Mouse (Mus musculus) kidney, embryonic 15.5 days (tissue): ENCODE results near the gene Vwa8. TPM values are rescaled to one million over a fixed set of nuclear protein-coding genes. Genes with fewer than 3 reads are reported as not detected.

Experiments
- ATAC-seq: fragments of 200-750 bp; cut with Nextera tagmentation; replicated peaks from 2 replicates; pipeline ENCODE4 v1.8.0; 2017; ENCODE audit warnings: moderate TSS enrichment; ENCODE audit not compliant: low FRiP score
- H3K27ac ChIP-seq: fragments of 300-500 bp; sonication (generic); 2 replicates; pipeline ENCODE4 v1.5.1; 2015; ENCODE audit warnings: mild to moderate bottlenecking, inconsistent platforms
- H3K27me3 ChIP-seq: fragments of 300-500 bp; sonication (generic); 2 replicates; pipeline ENCODE4 v1.6.1; 2015; ENCODE audit warnings: inconsistent platforms
- H3K36me3 ChIP-seq: fragments of 300-500 bp; sonication (generic); 2 replicates; pipeline ENCODE4 v1.6.1; 2015; ENCODE audit warnings: inconsistent platforms
- H3K4me1 ChIP-seq: fragments of 300-500 bp; sonication (generic); 2 replicates; pipeline ENCODE4 v1.6.1; 2015; ENCODE audit warnings: inconsistent platforms
- H3K4me2 ChIP-seq: fragments of 300-500 bp; sonication (generic); 2 replicates; pipeline ENCODE4 v1.6.1; 2015; ENCODE audit warnings: moderate library complexity, mild to moderate bottlenecking, inconsistent platforms
- H3K4me3 ChIP-seq: fragments of 300-500 bp; sonication (generic); replicated peaks from 2 replicates; pipeline ENCODE4 v1.5.1; 2015; ENCODE audit warnings: mild to moderate bottlenecking, inconsistent platforms
- H3K9ac ChIP-seq: fragments of 300-500 bp; sonication (generic); 2 replicates; pipeline ENCODE4 v1.6.1; 2015; ENCODE audit warnings: mild to moderate bottlenecking, inconsistent platforms
- H3K9me3 ChIP-seq: fragments of 300-500 bp; sonication (generic); replicated peaks from 2 replicates; pipeline ENCODE4 v1.6.1; 2016; ENCODE audit warnings: inconsistent platforms
- WGBS: fragments of 180-500 bp; shearing (Covaris S2); methylation state at CpG from one replicate; pipeline ENCODE4 v1.1.7; 2015; ENCODE audit warnings: mixed read lengths; 5-methylcytosine and 5-hydroxymethylcytosine counted together
- polyA plus RNA-seq: library from polyadenylated mRNA; unstranded; fragments of >200 nt; fragmentation: Nextera tagmentation; extraction: Ambion mirVana; gene quantifications from 2 replicates; pipeline ENCODE4 v1.2.1, GENCODE M21; 2015

Vwa8 gene
- polyA plus RNA-seq, result 13.3 and 14.6 TPM in 2 replicates

- Histone ChIP-seq H3K4me3 (peak within 1 kb of the TSS; percentile 71), H3K4me1 (peaks cover 28% of the 10 kb centered on the region), H3K27me3 (no peaks in the 10 kb centered on the region), H3K4me2 (peak within 1 kb of the TSS; percentile 74), H3K27ac (peak within 1 kb of the TSS; percentile 97), H3K9ac (peak within 1 kb of the TSS; percentile 85), H3K36me3 (no peaks in the 10 kb centered on the region), H3K9me3 (no peaks in the 10 kb centered on the region)
- peak; percentile 95 for ATAC-seq
- 2% methylated on average over 61 of the region's 61 CpGs for WGBS
Measured at GRCm38 (mm10) chr14:78848941-78849911, at the start of gene Vwa8. Vwa8 (plus strand) TSS chr14:78849052.

DNA sequence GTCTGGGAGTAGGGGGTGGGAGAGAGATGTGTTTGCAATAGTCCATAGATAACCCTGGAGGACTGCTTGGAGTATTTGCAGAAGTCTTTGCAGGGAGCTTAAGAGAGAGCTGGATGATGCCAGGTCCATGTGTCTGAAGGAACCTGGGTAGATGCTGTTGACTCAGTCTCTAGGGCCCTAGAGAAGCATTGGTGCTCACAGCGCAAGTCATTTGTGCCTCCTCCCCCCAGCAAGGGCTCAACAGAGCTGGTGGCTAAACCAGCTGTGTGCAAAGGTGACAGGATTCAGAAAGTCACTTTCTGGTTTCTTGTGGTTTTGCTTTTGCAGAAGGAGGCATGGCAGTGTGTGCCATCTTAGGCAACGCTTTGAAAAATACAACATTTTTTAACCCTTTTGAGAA is 46.5 kb upstream of the Vwa8 start:
- H3K27ac ChIP-seq, result no peak overlapping the region
- 87% methylated on average over 2 of the region's 2 CpGs for WGBS
- no peaks in the 10 kb centered on the region for H3K27me3 ChIP-seq
- H3K4me1 ChIP-seq, result peaks cover 3% of the 10 kb centered on the region; the same call in 1 of the 2 replicates
- no peaks in the 10 kb centered on the region for H3K36me3 ChIP-seq
- no peak overlapping the region for H3K4me3 ChIP-seq
- H3K9me3 ChIP-seq, result no peaks in the 10 kb centered on the region
- no peak overlapping the region for H3K9ac ChIP-seq
- H3K4me2 ChIP-seq, result no peak overlapping the region
- ATAC-seq, result no peak

GRCm38 (mm10) chr14:78803924-78804323 is 44.9 kb upstream of the Vwa8 start:
- no peak overlapping the region for H3K27ac ChIP-seq
- 71% methylated on average over 6 of the region's 6 CpGs for WGBS
- H3K27me3 ChIP-seq, result no peaks in the 10 kb centered on the region
- H3K9ac ChIP-seq, result no peak overlapping the region
- H3K4me1 ChIP-seq, result peaks cover 3% of the 10 kb centered on the region; the same call in 1 of the 2 replicates
- H3K9me3 ChIP-seq, result no peaks in the 10 kb centered on the region
- ATAC-seq, result 0 out of 2 replicates have a peak, but pooled peaks have one; percentile 55
- no peak overlapping the region for H3K4me2 ChIP-seq
- no peaks in the 10 kb centered on the region for H3K36me3 ChIP-seq
- H3K4me3 ChIP-seq, result no peak overlapping the region

DNA sequence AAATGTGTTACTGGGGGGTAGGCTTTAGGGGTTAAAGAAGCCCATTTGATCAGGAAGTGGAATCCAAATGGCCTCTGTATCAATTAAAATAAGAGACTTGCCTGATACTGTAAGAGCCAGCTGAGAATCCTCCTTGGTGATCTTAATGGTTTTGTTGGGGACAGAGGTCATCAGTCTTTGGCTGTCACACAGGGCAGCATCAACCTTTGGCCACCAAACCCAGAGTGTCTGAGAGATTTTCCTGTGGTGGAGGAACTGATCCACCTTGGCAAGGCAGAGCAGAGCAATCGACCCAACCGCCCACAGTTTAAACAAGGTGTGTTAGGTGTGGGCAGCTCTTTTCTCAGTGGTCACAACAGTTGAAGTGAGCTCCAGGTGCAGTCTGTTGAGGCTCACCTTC is 36.0 kb upstream of the Vwa8 start:
- Histone ChIP-seq H3K4me2 (no peak overlapping the region), H3K36me3 (no peaks in the 10 kb centered on the region), H3K27me3 (no peaks in the 10 kb centered on the region), H3K4me3 (no peak overlapping the region), H3K27ac (no peak overlapping the region), H3K9ac (no peak overlapping the region), H3K4me1 (no peaks in the 10 kb centered on the region), H3K9me3 (no peaks in the 10 kb centered on the region; the same call in 1 of the 2 replicates)
- WGBS, result 94% methylated on average over 2 of the region's 2 CpGs
- ATAC-seq, result no peak

- Histone ChIP-seq H3K9ac (no peak overlapping the region), H3K4me3 (no peak overlapping the region), H3K9me3 (no peaks in the 10 kb centered on the region; the same call in 1 of the 2 replicates), H3K27me3 (no peaks in the 10 kb centered on the region), H3K27ac (no peak overlapping the region), H3K4me2 (no peak overlapping the region), H3K4me1 (no peaks in the 10 kb centered on the region), H3K36me3 (no peaks in the 10 kb centered on the region)
- peak; percentile 83 for ATAC-seq
- WGBS, result 36% methylated on average over 3 of the region's 3 CpGs
Measured at GRCm38 (mm10) chr14:78816411-78816810, 32.4 kb upstream of the Vwa8 start.

GRCm38 (mm10) chr14:78817651-78818050 is 31.2 kb upstream of the Vwa8 start:
- no peaks in the 10 kb centered on the region for H3K27me3 ChIP-seq
- H3K27ac ChIP-seq, result no peak overlapping the region
- 91% methylated on average over 3 of the region's 3 CpGs for WGBS
- no peak for ATAC-seq
- H3K4me1 ChIP-seq, result no peaks in the 10 kb centered on the region
- no peak overlapping the region for H3K9ac ChIP-seq
- no peaks in the 10 kb centered on the region; the same call in 1 of the 2 replicates for H3K9me3 ChIP-seq
- H3K36me3 ChIP-seq, result no peaks in the 10 kb centered on the region
- H3K4me2 ChIP-seq, result no peak overlapping the region
- no peak overlapping the region for H3K4me3 ChIP-seq

DNA sequence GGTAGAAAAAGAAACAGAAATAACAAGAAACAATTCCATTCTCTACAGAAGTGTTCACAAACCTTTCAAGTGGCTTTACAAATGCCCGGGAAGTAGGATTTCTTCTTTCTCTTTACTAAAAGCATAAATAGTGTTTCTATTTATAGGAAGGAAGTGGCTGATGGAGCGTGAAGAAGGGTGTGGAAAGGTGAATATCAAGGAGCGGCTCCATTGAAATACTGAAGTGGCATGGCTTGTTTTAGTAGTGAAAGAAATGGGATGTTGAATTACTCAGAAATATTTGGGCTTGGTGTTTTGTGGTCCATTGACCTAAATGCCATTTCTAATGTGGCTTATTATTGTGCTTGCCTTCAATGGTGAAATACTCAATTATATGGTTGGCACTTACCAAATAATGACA is 30.4 kb upstream of the Vwa8 start:
- H3K27ac ChIP-seq, result no peak overlapping the region
- H3K4me1 ChIP-seq, result no peaks in the 10 kb centered on the region
- H3K4me2 ChIP-seq, result no peak overlapping the region
- no peak for ATAC-seq
- H3K9me3 ChIP-seq, result no peaks in the 10 kb centered on the region
- no peak overlapping the region for H3K9ac ChIP-seq
- WGBS, result 67% methylated on average over 3 of the region's 3 CpGs
- no peaks in the 10 kb centered on the region for H3K27me3 ChIP-seq
- no peaks in the 10 kb centered on the region for H3K36me3 ChIP-seq
- H3K4me3 ChIP-seq, result no peak overlapping the region

DNA sequence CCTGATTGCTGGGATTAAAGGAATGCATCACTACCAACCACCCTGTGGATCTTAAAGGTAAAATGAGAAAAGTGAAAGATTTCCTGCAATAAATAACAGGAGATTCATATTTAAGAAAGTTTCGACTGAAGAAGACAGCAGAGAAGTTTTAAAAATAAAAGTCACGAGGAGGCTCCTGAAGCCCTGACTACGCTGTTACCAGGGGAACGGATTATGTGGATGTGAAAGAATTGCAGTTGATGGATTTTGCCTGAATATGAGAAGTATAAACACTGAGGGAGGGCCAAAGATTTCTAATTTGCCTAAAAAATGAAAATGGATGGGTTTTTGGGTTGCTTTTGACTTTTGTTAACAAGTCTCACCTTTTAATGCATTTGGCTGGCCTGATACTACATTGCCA is 24.8 kb upstream of the Vwa8 start:
- H3K9me3 ChIP-seq, result no peaks in the 10 kb centered on the region
- no peak for ATAC-seq
- no peak overlapping the region for H3K4me2 ChIP-seq
- no peaks in the 10 kb centered on the region for H3K27me3 ChIP-seq
- H3K27ac ChIP-seq, result no peak overlapping the region
- H3K4me3 ChIP-seq, result no peak overlapping the region
- no peaks in the 10 kb centered on the region for H3K36me3 ChIP-seq
- WGBS, result 86% methylated on average over 4 of the region's 4 CpGs
- H3K4me1 ChIP-seq, result no peaks in the 10 kb centered on the region
- H3K9ac ChIP-seq, result no peak overlapping the region

GRCm38 (mm10) chr14:78824507-78824906 is 24.3 kb upstream of the Vwa8 start:
- no peak overlapping the region for H3K4me3 ChIP-seq
- no peak overlapping the region for H3K27ac ChIP-seq
- no peaks in the 10 kb centered on the region for H3K27me3 ChIP-seq
- H3K9me3 ChIP-seq, result no peaks in the 10 kb centered on the region
- H3K4me2 ChIP-seq, result no peak overlapping the region
- H3K36me3 ChIP-seq, result no peaks in the 10 kb centered on the region
- 57% methylated on average over 4 of the region's 4 CpGs for WGBS
- ATAC-seq, result no peak
- no peak overlapping the region for H3K9ac ChIP-seq
- no peaks in the 10 kb centered on the region for H3K4me1 ChIP-seq

DNA sequence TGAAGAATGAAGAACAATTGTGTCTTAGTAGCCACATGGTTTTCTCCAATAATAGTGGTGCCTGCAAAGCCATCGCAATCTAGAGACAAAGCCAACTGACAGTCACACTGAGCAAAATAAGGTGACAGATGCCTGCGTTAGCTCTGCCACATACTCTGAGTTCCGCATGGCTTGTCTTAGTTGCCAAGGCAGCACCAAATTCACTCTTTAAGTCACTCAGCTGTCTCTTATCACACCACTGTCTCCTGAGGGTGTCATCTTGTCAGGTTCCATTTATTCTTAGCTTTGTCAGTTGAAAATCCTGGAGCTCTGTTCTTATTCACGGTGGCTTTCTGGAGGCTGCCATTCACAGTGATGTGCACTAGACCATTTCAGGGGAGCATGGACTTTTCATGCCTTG is 17.7 kb upstream of the Vwa8 start:
- Histone ChIP-seq H3K4me2 (no peak overlapping the region), H3K4me3 (no peak overlapping the region), H3K27ac (no peak overlapping the region), H3K27me3 (no peaks in the 10 kb centered on the region), H3K9me3 (no peaks in the 10 kb centered on the region), H3K36me3 (no peaks in the 10 kb centered on the region), H3K9ac (no peak overlapping the region), H3K4me1 (no peaks in the 10 kb centered on the region)
- ATAC-seq, result no peak
- WGBS, result 92% methylated on average over 4 of the region's 4 CpGs

- Histone ChIP-seq H3K4me3 (no peak overlapping the region), H3K27ac (peak overlapping the region; percentile 97), H3K4me2 (peak overlapping the region; percentile 74), H3K36me3 (no peaks in the 10 kb centered on the region), H3K27me3 (no peaks in the 10 kb centered on the region), H3K4me1 (peaks cover 28% of the 10 kb centered on the region), H3K9ac (no peak overlapping the region), H3K9me3 (no peaks in the 10 kb centered on the region)
- WGBS, result 60% methylated on average over 1 of the region's 1 CpGs
- no peak for ATAC-seq
Measured at GRCm38 (mm10) chr14:78847948-78848347, 904 bp upstream of the Vwa8 start.

DNA sequence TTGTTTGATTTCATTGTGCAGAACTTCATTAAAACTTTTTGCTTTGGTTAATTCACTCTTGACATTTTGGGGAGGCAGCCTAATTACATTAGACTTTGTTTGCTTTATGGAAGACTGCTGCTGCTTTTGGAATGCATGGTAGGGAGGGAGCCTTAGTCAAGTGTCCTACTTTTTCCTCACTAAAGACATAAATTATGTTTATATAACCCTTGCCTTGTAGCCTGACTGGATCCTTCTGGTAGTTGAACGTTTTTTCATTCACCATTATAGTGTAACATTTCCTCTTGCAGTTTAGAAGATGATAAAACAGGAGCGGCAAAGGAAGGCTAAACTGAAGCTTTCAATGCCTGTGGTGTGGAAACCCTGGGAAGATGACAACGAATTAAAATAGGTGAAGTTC is 375 bp upstream of the Vwa8 start:
- peak overlapping the region; percentile 85 for H3K9ac ChIP-seq
- H3K4me3 ChIP-seq, result peak overlapping the region; percentile 71
- peak; percentile 71 for ATAC-seq
- H3K27me3 ChIP-seq, result no peaks in the 10 kb centered on the region
- peak overlapping the region; percentile 97 for H3K27ac ChIP-seq
- 2% methylated on average over 3 of the region's 3 CpGs for WGBS
- H3K4me2 ChIP-seq, result peak overlapping the region; percentile 74
- H3K4me1 ChIP-seq, result peaks cover 28% of the 10 kb centered on the region
- no peaks in the 10 kb centered on the region for H3K36me3 ChIP-seq
- H3K9me3 ChIP-seq, result no peaks in the 10 kb centered on the region
